Mouse (Mus musculus) embryonic fibroblast, embryonic 13.5 days (primary cell): ENCODE measurements around the gene Fam205a1. TPM values are rescaled to one million over a fixed set of nuclear protein-coding genes. Genes with fewer than 3 reads are reported as not detected.
"Not testable (repeated sequence)": the region's sequence is repeated elsewhere in the genome, so short reads cannot be mapped to it uniquely, and the experiment has no call there.

Source experiments
- H3K27ac ChIP-seq: 2 replicates; pipeline ENCODE4 v1.5.1; 2012; ENCODE audit warnings: low read length, control low read depth, inconsistent platforms; ENCODE audit not compliant: insufficient read depth
- H3K4me1 ChIP-seq: 2 replicates; pipeline ENCODE4 v1.6.1; 2011; ENCODE audit warnings: low read length; ENCODE audit not compliant: control insufficient read depth, insufficient read depth
- H3K4me3 ChIP-seq: 2 replicates; pipeline ENCODE4 v1.5.1; 2011; ENCODE audit warnings: mild to moderate bottlenecking, control low read depth, low read length; ENCODE audit not compliant: insufficient read depth
- CTCF ChIP-seq: IDR thresholded peaks from 2 replicates; pipeline ENCODE4 v1.5.1; 2011; ENCODE audit warnings: mild to moderate bottlenecking, control low read depth, low read length, moderate library complexity, borderline replicate concordance; ENCODE audit not compliant: insufficient read depth
- POLR2A ChIP-seq: IDR thresholded peaks from 2 replicates; pipeline ENCODE4 v1.6.1; 2011; ENCODE audit warnings: low read depth, mild to moderate bottlenecking, control low read depth, low read length, moderate library complexity
- polyA plus RNA-seq: library from polyadenylated mRNA; stranded (reverse); fragments of >200 nt; gene quantifications from 2 replicates; pipeline ENCODE4 v1.2.4, GENCODE M21; 2011; ENCODE audit warnings: low read depth; ENCODE audit not compliant: missing spikeins, insufficient read length

The Fam205a1 gene
- not detected in 2 replicates for polyA plus RNA-seq

- H3K4me3 ChIP-seq, result not testable (repeated sequence)
Observed at GRCm38 (mm10) chr4:42853788-42854187, at the start of gene Fam205a1. Fam205a1 (minus strand) TSS chr4:42853888.

GRCm38 (mm10) chr4:42902730-42903129 lies 49.0 kb upstream of the Fam205a1 start:
- Histone ChIP-seq H3K4me1 (no peaks in the 10 kb centered on the region), H3K4me3 (no peak overlapping the region), H3K27ac (no peak overlapping the region)
- TF ChIP-seq CTCF (no peak), POLR2A (no peak)

More at GRCm38 (mm10) chr4:42853788-42854187, at the start of gene Fam205a1:
- H3K4me1 ChIP-seq, H3K27ac ChIP-seq: not testable (repeated sequence)

GRCm38 (mm10) chr4:42902174-42902573 lies 48.5 kb upstream of the Fam205a1 start:
- TF ChIP-seq CTCF (0 out of 2 replicates have a peak, but pooled peaks have one; percentile 13), POLR2A (no peak)
- H3K4me3 ChIP-seq, result no peak overlapping the region
- H3K4me1 ChIP-seq, result no peaks in the 10 kb centered on the region
- no peak overlapping the region for H3K27ac ChIP-seq

- no peak overlapping the region for H3K27ac ChIP-seq
- TF ChIP-seq POLR2A (no peak), CTCF (no peak)
- H3K4me1 ChIP-seq, result no peaks in the 10 kb centered on the region
- no peak overlapping the region for H3K4me3 ChIP-seq
Observed at GRCm38 (mm10) chr4:42900878-42901277, 47.2 kb upstream of the Fam205a1 start.

- Histone ChIP-seq H3K4me1 (no peaks in the 10 kb centered on the region), H3K4me3 (no peak overlapping the region), H3K27ac (no peak overlapping the region)
- no peak for TF ChIP-seq POLR2A
Observed at GRCm38 (mm10) chr4:42898914-42899313, 45.2 kb upstream of the Fam205a1 start.

- H3K27ac ChIP-seq, result no peak overlapping the region
- TF ChIP-seq CTCF, result no peak
- TF ChIP-seq POLR2A, result no peak
- H3K4me1 ChIP-seq, result no peaks in the 10 kb centered on the region
- H3K4me3 ChIP-seq, result no peak overlapping the region
Observed at GRCm38 (mm10) chr4:42895118-42895517, 41.4 kb upstream of the Fam205a1 start.

- TF ChIP-seq CTCF, result no peak
- no peak for TF ChIP-seq POLR2A
- Histone ChIP-seq H3K4me1 (no peaks in the 10 kb centered on the region), H3K27ac (no peak overlapping the region), H3K4me3 (no peak overlapping the region)
Observed at GRCm38 (mm10) chr4:42891176-42891575, 37.5 kb upstream of the Fam205a1 start.

GRCm38 (mm10) chr4:42888806-42889205 lies 35.1 kb upstream of the Fam205a1 start:
- H3K4me3 ChIP-seq, result no peak overlapping the region
- no peaks in the 10 kb centered on the region for H3K4me1 ChIP-seq
- H3K27ac ChIP-seq, result no peak overlapping the region
- TF ChIP-seq CTCF (no peak), POLR2A (no peak)

GRCm38 (mm10) chr4:42886926-42887325 lies 33.2 kb upstream of the Fam205a1 start:
- TF ChIP-seq POLR2A, result no peak
- TF ChIP-seq CTCF, result no peak
- Histone ChIP-seq H3K4me1 (no peaks in the 10 kb centered on the region), H3K27ac (no peak overlapping the region), H3K4me3 (no peak overlapping the region)

- no peak overlapping the region for H3K27ac ChIP-seq
- TF ChIP-seq POLR2A (no peak), CTCF (no peak)
- H3K4me1 ChIP-seq, result no peaks in the 10 kb centered on the region
- no peak overlapping the region for H3K4me3 ChIP-seq
Observed at GRCm38 (mm10) chr4:42880677-42880948, 26.9 kb upstream of the Fam205a1 start.

GRCm38 (mm10) chr4:42879829-42880676 lies 26.4 kb upstream of the Fam205a1 start:
- H3K4me3 ChIP-seq, result no peak overlapping the region
- no peak overlapping the region for H3K27ac ChIP-seq
- H3K4me1 ChIP-seq, result no peaks in the 10 kb centered on the region
- no peak for TF ChIP-seq CTCF
- TF ChIP-seq POLR2A, result no peak
